Mouse (Mus musculus) small intestine, adult 2 months (tissue): Measurements from ENCODE around the gene Zmym4. TPM values are rescaled to one million over a fixed set of nuclear protein-coding genes. Genes with fewer than 3 reads are reported as not detected.

ENCODE experiments used
- H3K27ac ChIP-seq: fragments of 200-500 bp; 2 replicates; pipeline ENCODE4 v1.5.1; 2012; ENCODE audit warnings: low read depth, low read length, control low read depth, inconsistent platforms; ENCODE audit not compliant: insufficient read depth
- H3K27me3 ChIP-seq: fragments of 200-500 bp; 2 replicates; pipeline ENCODE4 v1.6.1; 2012; ENCODE audit warnings: mild to moderate bottlenecking, moderate library complexity, low read length, inconsistent platforms; ENCODE audit not compliant: control insufficient read depth, insufficient read depth
- H3K36me3 ChIP-seq: fragments of 200-500 bp; 2 replicates; pipeline ENCODE4 v1.6.1; 2012; ENCODE audit warnings: mild to moderate bottlenecking, low read length, control low read depth, inconsistent platforms; ENCODE audit not compliant: control insufficient read depth, insufficient read depth
- H3K4me1 ChIP-seq: fragments of 200-500 bp; 2 replicates; pipeline ENCODE4 v1.6.1; 2012; ENCODE audit warnings: low read length, inconsistent platforms, mixed read lengths; ENCODE audit not compliant: control insufficient read depth, insufficient read depth, insufficient read length
- H3K4me3 ChIP-seq: fragments of 200-500 bp; 2 replicates; pipeline ENCODE4 v1.5.1; 2012; ENCODE audit warnings: low read depth, mild to moderate bottlenecking, control low read depth, inconsistent platforms, low read length, moderate library complexity
- CTCF ChIP-seq: fragments of 200-500 bp; IDR thresholded peaks from 2 replicates; pipeline ENCODE4 v1.5.1; 2012; ENCODE audit warnings: low read depth, mild to moderate bottlenecking, control low read depth, inconsistent platforms, low read length, moderate library complexity, mixed read lengths; ENCODE audit not compliant: insufficient replicate concordance, insufficient read length; ENCODE audit errors: extremely low read depth
- POLR2A ChIP-seq: fragments of 200-500 bp; IDR thresholded peaks from 2 replicates; pipeline ENCODE4 v1.6.1; 2012; ENCODE audit warnings: low read depth, mild to moderate bottlenecking, control low read depth, inconsistent platforms, low read length, moderate library complexity
- WGBS: fragments of 180-500 bp; shearing (Covaris S2); methylation state at CpG from one replicate; pipeline ENCODE4 v1.1.7; 2018; 5-methylcytosine and 5-hydroxymethylcytosine counted together
- polyA plus RNA-seq: library from polyadenylated mRNA; depleted of rRNA; stranded (reverse); fragments of >200 nt; gene quantifications from 2 replicates; pipeline ENCODE4 v1.2.3, GENCODE M21; 2012

Zmym4 gene
- polyA plus RNA-seq, 1 experiment, result 0.74 TPM

- no peak overlapping the region for H3K4me3 ChIP-seq
- H3K4me1 ChIP-seq, result no peaks in the 10 kb centered on the region
- H3K27ac ChIP-seq, result no peak overlapping the region
- peaks cover 81% of the 10 kb centered on the region for H3K36me3 ChIP-seq
- TF ChIP-seq POLR2A (no peak), CTCF (no peak)
- no peaks in the 10 kb centered on the region for H3K27me3 ChIP-seq
- WGBS, result 75% methylated on average over 3 of the region's 3 CpGs
Measured at GRCm38 (mm10) chr4:126842911-126843310, 125.0 kb downstream of the Zmym4 start.

GRCm38 (mm10) chr4:126840996-126841560 lies 126.9 kb downstream of the Zmym4 start:
- H3K27ac ChIP-seq, result no peak overlapping the region
- WGBS, result 97% methylated on average over 15 of the region's 15 CpGs
- H3K4me1 ChIP-seq, result no peaks in the 10 kb centered on the region
- no peak overlapping the region for H3K4me3 ChIP-seq
- H3K36me3 ChIP-seq, result peaks cover 79% of the 10 kb centered on the region
- no peaks in the 10 kb centered on the region for H3K27me3 ChIP-seq
- no peak for TF ChIP-seq POLR2A
- TF ChIP-seq CTCF, result no peak

GRCm38 (mm10) chr4:126839873-126840272 lies 128.1 kb downstream of the Zmym4 start:
- Histone ChIP-seq H3K27me3 (no peaks in the 10 kb centered on the region), H3K4me1 (no peaks in the 10 kb centered on the region), H3K27ac (no peak overlapping the region), H3K36me3 (peaks cover 85% of the 10 kb centered on the region), H3K4me3 (no peak overlapping the region)
- WGBS, result 31% methylated on average over 7 of the region's 7 CpGs
- no peak for TF ChIP-seq POLR2A
- peak; percentile 85; the same call in 1 of the 2 replicates for TF ChIP-seq CTCF

DNA sequence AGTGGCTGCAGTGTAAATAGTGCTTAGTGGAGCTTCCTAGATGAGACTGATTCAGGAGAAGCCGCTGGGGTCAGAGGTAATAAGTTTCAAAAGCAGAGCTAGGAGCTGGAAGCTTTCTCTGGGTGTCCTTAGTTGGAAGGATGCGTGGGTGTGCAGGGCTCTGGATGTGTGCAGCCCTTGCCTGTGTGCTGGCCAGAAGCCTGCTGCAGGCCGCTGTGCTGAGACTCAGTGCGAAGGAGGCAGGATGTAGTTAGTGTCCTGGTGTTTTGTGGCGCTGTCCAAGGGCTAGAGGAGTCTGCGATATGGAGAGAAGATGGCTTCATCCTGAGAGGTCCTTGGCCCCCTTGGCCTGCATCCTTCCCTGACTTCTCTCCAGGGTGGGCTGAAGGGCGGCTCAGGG lies 129.1 kb downstream of the Zmym4 start:
- H3K36me3 ChIP-seq, result peaks cover 86% of the 10 kb centered on the region
- no peak overlapping the region for H3K4me3 ChIP-seq
- no peaks in the 10 kb centered on the region for H3K4me1 ChIP-seq
- no peak overlapping the region for H3K27ac ChIP-seq
- TF ChIP-seq POLR2A, result no peak
- no peak for TF ChIP-seq CTCF
- H3K27me3 ChIP-seq, result no peaks in the 10 kb centered on the region
- 86% methylated on average over 7 of the region's 7 CpGs for WGBS

GRCm38 (mm10) chr4:126831122-126831521 lies 136.8 kb downstream of the Zmym4 start:
- Histone ChIP-seq H3K4me1 (no peaks in the 10 kb centered on the region), H3K27ac (no peak overlapping the region), H3K4me3 (no peak overlapping the region), H3K27me3 (no peaks in the 10 kb centered on the region), H3K36me3 (peaks cover 65% of the 10 kb centered on the region)
- WGBS, result 99% methylated on average over 5 of the region's 5 CpGs
- TF ChIP-seq CTCF (no peak), POLR2A (no peak)

DNA sequence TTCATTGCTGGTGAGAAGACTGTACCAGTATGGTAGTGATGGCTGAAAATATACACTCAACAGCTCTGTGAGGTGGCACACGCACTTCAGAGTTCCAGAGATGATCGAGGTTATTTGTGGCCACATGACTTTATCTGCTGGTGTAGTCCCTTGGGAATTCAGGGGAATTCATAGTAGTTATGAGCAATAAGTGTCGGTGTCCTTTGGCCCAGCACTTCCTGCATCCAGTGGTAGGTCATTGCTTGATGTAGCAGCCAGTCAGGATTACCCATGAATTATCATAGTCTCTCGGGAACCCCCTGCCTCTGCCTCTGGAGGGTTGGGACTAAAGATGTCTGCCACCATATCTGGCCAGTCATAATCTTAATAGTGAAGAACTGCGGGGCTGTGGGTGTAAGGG lies 144.0 kb downstream of the Zmym4 start:
- no peak for TF ChIP-seq POLR2A
- TF ChIP-seq CTCF, result no peak
- WGBS, result 89% methylated on average over 5 of the region's 5 CpGs
- Histone ChIP-seq H3K4me1 (no peaks in the 10 kb centered on the region), H3K27me3 (no peaks in the 10 kb centered on the region), H3K4me3 (no peak overlapping the region), H3K36me3 (peaks cover 44% of the 10 kb centered on the region), H3K27ac (no peak overlapping the region)

DNA sequence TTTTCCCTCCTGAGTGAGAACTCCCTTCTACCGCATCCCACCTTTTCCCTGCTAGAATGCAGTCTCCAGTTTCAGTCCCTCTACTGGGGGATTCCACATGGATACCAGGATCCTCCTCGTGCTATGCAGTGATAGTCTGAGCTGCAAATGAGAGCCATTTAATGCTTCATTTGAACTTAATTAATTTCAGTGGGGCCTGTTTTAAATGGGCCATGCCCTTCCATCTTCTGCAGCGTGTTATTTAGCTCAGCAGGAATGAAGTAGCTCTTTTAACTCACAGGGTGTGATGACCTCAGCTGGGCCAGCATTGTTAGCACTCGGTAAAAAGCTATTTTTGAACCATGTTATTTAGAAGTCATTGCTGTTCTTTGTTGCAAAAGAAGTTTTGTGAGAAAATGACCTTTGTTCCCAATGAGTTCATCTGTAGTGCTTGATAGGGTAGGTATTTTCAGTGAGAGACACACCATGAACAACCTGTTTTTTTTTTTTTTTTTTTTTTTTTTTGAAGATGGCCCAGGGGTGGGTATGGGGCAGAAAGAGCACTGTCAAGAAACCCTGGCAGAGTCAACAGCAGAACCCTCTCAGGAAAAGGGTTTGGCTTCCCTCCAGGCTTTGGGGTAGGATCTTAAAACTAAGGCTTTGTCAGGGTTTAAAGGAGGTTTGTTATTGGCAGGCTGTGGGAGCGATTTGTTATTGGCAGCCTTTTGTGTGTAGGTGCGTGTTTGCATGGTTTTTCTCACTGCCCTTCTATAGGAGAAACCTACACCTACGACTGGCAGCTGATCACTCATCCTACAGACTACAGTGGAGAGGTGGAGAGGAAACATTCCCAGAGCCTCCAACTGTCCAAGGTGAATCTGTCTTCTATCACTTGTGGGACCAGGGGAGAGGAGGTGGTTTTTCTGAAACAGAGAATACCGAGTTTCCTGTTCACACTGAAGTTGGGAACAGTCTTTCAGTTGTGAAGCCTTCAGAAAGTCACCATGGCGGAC lies 144.7 kb downstream of the Zmym4 start:
- Histone ChIP-seq H3K4me1 (no peaks in the 10 kb centered on the region), H3K4me3 (no peak overlapping the region), H3K36me3 (peaks cover 44% of the 10 kb centered on the region), H3K27me3 (no peaks in the 10 kb centered on the region), H3K27ac (no peak overlapping the region)
- WGBS, result 85% methylated on average over 9 of the region's 9 CpGs
- TF ChIP-seq CTCF (no peak), POLR2A (no peak)
